Mouse (Mus musculus) stomach, postnatal 0 days (tissue): ENCODE results near the gene Nell1. TPM values are rescaled to one million over a fixed set of nuclear protein-coding genes. Genes with fewer than 3 reads are reported as not detected.

Experiments
- ATAC-seq: fragments of 200-750 bp; cut with Nextera tagmentation; 2 replicates; pipeline ENCODE4 v1.8.0; 2017; ENCODE audit not compliant: low FRiP score, low TSS enrichment
- DNase-seq: peaks from one replicate; pipeline ENCODE4 v3.0.0-alpha.2; 2016; ENCODE audit warnings: low spot score
- H3K27ac ChIP-seq: fragments of 300-500 bp; sonication (generic); replicated peaks from 2 replicates; pipeline ENCODE4 v1.5.1; 2014; ENCODE audit warnings: mild to moderate bottlenecking, control low read depth
- H3K27me3 ChIP-seq: fragments of 300-500 bp; sonication (generic); 2 replicates; pipeline ENCODE4 v1.6.1; 2014; ENCODE audit warnings: low read length; ENCODE audit not compliant: control insufficient read depth, insufficient read depth
- H3K36me3 ChIP-seq: fragments of 300-500 bp; sonication (generic); 2 replicates; pipeline ENCODE4 v1.6.1; 2014; ENCODE audit warnings: low read length, mixed read lengths; ENCODE audit not compliant: control insufficient read depth, insufficient read depth
- H3K4me1 ChIP-seq: fragments of 300-500 bp; sonication (generic); replicated peaks from 2 replicates; pipeline ENCODE4 v1.6.1; 2014; ENCODE audit warnings: antibody characterized with exemption; ENCODE audit not compliant: control insufficient read depth, insufficient read depth
- H3K4me2 ChIP-seq: fragments of 300-500 bp; sonication (generic); replicated peaks from 2 replicates; pipeline ENCODE4 v1.6.1; 2014; ENCODE audit warnings: low read depth, mild to moderate bottlenecking, control low read depth, moderate library complexity
- H3K4me3 ChIP-seq: fragments of 300-500 bp; sonication (generic); 2 replicates; pipeline ENCODE4 v1.5.1; 2014; ENCODE audit warnings: low read depth, low read length, control low read depth
- H3K9ac ChIP-seq: fragments of 300-500 bp; sonication (generic); 2 replicates; pipeline ENCODE4 v1.6.1; 2014; ENCODE audit warnings: mild to moderate bottlenecking, low read length, control low read depth, mixed read lengths
- H3K9me3 ChIP-seq: fragments of 300-500 bp; sonication (generic); 2 replicates; pipeline ENCODE4 v1.6.1; 2016; ENCODE audit warnings: low read length; ENCODE audit not compliant: control insufficient read depth
- CTCF ChIP-seq: IDR thresholded peaks from 2 replicates; pipeline ENCODE4 v1.5.1; 2016; ENCODE audit warnings: antibody characterized with exemption, low read depth, mild to moderate bottlenecking, moderate library complexity
- EP300 ChIP-seq: optimal IDR thresholded peaks from 2 replicates; pipeline ENCODE3; 2016; ENCODE audit warnings: antibody characterized with exemption
- WGBS: fragments of 180-500 bp; shearing (Covaris S2); extraction: QIAGEN DNeasy Blood & Tissue Kit; methylation state at CpG from one replicate; pipeline ENCODE4 v1.1.7; 2014; 5-methylcytosine and 5-hydroxymethylcytosine counted together
- polyA plus RNA-seq: library from polyadenylated mRNA; unstranded; fragments of >200 nt; fragmentation: Nextera tagmentation; extraction: Ambion mirVana; gene quantifications from 2 replicates; pipeline ENCODE4 v1.2.1, GENCODE M21; 2015

The Nell1 gene
- polyA plus RNA-seq, 1 experiment from 2014 or later = 1.8 TPM

GRCm38 (mm10) chr7:50153618-50154017, 179.0 kb downstream of the Nell1 start:
- no peak overlapping the region for H3K4me3 ChIP-seq
- DNase-seq = no peak
- ATAC-seq = no peak
- H3K9me3 ChIP-seq = no peaks in the 10 kb centered on the region
- no peaks in the 10 kb centered on the region for H3K4me1 ChIP-seq
- 43% methylated on average over 2 of the region's 2 CpGs for WGBS
- no peak overlapping the region for H3K9ac ChIP-seq
- no peak overlapping the region for H3K27ac ChIP-seq
- TF ChIP-seq EP300 = no peak
- no peaks in the 10 kb centered on the region for H3K36me3 ChIP-seq
- H3K27me3 ChIP-seq = no peaks in the 10 kb centered on the region
- no peak overlapping the region for H3K4me2 ChIP-seq

- ATAC-seq (no peak), DNase-seq (no peak)
- no peak for TF ChIP-seq CTCF
- TF ChIP-seq EP300 = no peak
- Histone ChIP-seq H3K4me3 (no peak overlapping the region), H3K27ac (no peak overlapping the region), H3K9ac (no peak overlapping the region), H3K9me3 (no peaks in the 10 kb centered on the region), H3K4me2 (no peak overlapping the region), H3K4me1 (no peaks in the 10 kb centered on the region), H3K27me3 (no peaks in the 10 kb centered on the region), H3K36me3 (no peaks in the 10 kb centered on the region)
- WGBS = 53% methylated on average over 5 of the region's 5 CpGs
Observed at GRCm38 (mm10) chr7:50162602-50163001, 187.9 kb downstream of the Nell1 start.

- no peak for TF ChIP-seq EP300
- no peak for TF ChIP-seq CTCF
- Histone ChIP-seq H3K4me1 (no peaks in the 10 kb centered on the region), H3K4me2 (no peak overlapping the region), H3K36me3 (no peaks in the 10 kb centered on the region), H3K4me3 (no peak overlapping the region), H3K27ac (no peak overlapping the region), H3K27me3 (no peaks in the 10 kb centered on the region), H3K9me3 (no peaks in the 10 kb centered on the region), H3K9ac (no peak overlapping the region)
- DNase-seq (no peak), ATAC-seq (no peak)
Observed at GRCm38 (mm10) chr7:50168778-50169177, 194.1 kb downstream of the Nell1 start.

GRCm38 (mm10) chr7:50186306-50186705, 211.6 kb downstream of the Nell1 start:
- no peak for ATAC-seq

GRCm38 (mm10) chr7:50193955-50194354, 219.3 kb downstream of the Nell1 start:
- Histone ChIP-seq H3K36me3 (no peaks in the 10 kb centered on the region), H3K27me3 (no peaks in the 10 kb centered on the region), H3K4me1 (no peaks in the 10 kb centered on the region), H3K4me2 (no peak overlapping the region), H3K4me3 (no peak overlapping the region), H3K9ac (no peak overlapping the region), H3K27ac (no peak overlapping the region), H3K9me3 (no peaks in the 10 kb centered on the region)
- no peak for DNase-seq
- ATAC-seq = no peak
- TF ChIP-seq EP300 = no peak
- no peak for TF ChIP-seq CTCF
- 96% methylated on average over 7 of the region's 7 CpGs for WGBS

More at GRCm38 (mm10) chr7:50186306-50186705, 211.6 kb downstream of the Nell1 start:
- no peak for DNase-seq
- WGBS = 68% methylated on average over 6 of the region's 6 CpGs
- Histone ChIP-seq H3K4me1 (no peaks in the 10 kb centered on the region), H3K27me3 (no peaks in the 10 kb centered on the region), H3K27ac (no peak overlapping the region), H3K4me3 (no peak overlapping the region), H3K36me3 (no peaks in the 10 kb centered on the region), H3K9me3 (no peaks in the 10 kb centered on the region), H3K9ac (no peak overlapping the region), H3K4me2 (no peak overlapping the region)
- TF ChIP-seq CTCF = no peak
- TF ChIP-seq EP300 = no peak

DNA sequence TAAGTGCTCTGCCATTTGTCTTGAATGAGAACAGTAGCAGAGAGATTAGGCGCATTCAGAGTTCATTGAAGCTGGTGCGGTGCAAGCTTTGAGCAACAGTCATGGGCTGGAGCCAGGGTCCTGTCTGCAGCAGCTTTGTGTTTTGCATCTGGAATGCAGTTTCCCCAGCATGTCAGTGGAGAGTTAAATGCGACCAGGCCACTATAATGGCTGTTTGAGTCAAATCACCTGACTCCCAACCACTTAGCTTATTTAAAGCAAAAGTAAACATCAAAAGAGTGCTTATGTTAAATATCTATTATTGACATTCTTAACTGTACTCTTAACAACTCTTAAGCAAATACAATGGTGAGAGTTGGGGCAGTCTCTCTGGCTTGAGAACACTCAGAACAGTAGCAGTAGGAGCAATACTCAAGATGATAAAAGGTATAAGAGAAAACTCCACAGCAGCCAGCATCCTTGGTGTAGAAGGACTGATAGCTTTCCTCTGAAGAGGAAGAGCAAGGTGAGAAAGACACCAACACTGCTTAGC, 220.5 kb downstream of the Nell1 start:
- WGBS = 8% methylated on average over 3 of the region's 3 CpGs
- DNase-seq (peak; percentile 35), ATAC-seq (peak; percentile 77)
- no peak overlapping the region for H3K4me2 ChIP-seq
- TF ChIP-seq CTCF = no peak
- no peak for TF ChIP-seq EP300
- no peaks in the 10 kb centered on the region for H3K9me3 ChIP-seq
- H3K27me3 ChIP-seq = no peaks in the 10 kb centered on the region
- H3K36me3 ChIP-seq = no peaks in the 10 kb centered on the region
- no peak overlapping the region for H3K27ac ChIP-seq
- H3K9ac ChIP-seq = no peak overlapping the region
- H3K4me1 ChIP-seq = no peaks in the 10 kb centered on the region
- no peak overlapping the region for H3K4me3 ChIP-seq
